Mouse (Mus musculus): Measurements from ENCODE around the gene Ahcyl1. TPM values are rescaled to one million over a fixed set of nuclear protein-coding genes. Genes with fewer than 3 reads are reported as not detected.

The Ahcyl1 gene
- 10.7 TPM for polyA plus RNA-seq (2017; shearing (Covaris generic))

DNA sequence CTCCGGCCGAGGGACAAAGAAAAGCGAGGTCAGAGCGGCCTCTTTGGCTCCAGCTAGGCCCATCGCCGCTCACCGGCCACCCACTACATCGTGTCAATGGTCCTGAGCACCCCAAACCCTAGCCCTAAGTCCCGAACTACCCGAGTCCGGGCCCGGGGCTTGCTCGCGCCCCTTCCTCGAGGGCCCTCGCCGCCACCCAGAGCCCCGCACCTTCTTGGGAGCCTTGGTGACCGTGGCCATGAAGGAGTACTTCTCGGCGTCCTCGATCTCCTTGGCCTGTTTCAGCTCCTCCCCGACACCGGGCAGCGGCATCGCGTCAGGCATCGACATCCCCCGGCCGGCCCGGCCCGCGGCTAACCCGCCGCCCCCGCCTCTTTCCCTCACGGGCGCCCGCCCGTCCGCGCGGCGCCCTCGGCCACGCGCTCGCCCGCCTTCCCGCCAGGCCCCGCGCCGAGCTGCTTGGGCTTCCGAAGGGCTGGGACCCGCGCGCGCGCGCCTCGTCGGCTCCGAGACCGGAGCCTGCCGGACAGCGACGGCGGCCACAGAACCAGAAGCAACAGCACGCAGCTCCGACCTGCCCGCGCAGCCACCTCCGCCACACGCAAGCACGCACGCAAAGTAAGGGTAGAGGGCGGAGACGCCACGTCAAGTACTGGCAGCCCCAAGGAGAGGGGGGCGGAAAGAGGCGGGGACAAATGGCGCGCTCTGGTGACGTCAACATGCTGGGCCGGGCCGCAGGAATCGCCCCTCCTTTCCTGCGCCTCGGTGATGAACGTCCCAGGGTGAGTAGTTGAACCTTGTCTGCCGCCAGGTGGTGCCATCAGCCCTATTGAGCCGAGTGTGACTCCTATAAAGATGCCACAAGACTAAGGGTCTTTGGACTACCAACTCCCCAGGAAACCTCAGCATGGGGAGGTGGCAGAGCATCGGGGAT, at the start of gene Ahcyl1:
Gene Ahcyl1, minus strand, starts transcription at position 613 of the 934 bp plus-strand sequence.

DNA sequence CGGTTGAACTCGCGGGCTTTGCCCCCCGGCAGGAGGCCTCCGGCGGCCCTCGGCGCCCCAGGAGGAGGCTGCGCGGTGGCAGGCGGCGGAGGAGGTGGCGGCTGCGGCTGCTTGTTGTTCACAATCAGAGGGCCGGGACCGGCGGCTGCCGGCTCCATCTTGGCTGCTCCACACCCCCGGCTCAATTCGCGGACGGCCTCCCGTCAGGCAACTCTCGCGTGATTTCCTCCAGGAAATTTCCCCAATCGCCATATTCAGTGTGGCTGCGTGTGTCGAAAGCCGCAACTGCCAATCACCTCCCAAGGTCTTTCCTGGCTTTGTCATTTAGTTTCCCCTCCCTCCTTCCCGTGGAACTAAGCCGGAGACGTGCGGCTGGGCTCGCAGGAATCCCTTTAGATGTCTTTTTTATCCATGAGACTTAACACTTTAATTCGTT, 64.8 kb downstream of the Ahcyl1 start, which contains the start of gene Strip1:
Gene Strip1, minus strand, starts transcription at position 172 of the 436 bp plus-strand sequence.

DNA sequence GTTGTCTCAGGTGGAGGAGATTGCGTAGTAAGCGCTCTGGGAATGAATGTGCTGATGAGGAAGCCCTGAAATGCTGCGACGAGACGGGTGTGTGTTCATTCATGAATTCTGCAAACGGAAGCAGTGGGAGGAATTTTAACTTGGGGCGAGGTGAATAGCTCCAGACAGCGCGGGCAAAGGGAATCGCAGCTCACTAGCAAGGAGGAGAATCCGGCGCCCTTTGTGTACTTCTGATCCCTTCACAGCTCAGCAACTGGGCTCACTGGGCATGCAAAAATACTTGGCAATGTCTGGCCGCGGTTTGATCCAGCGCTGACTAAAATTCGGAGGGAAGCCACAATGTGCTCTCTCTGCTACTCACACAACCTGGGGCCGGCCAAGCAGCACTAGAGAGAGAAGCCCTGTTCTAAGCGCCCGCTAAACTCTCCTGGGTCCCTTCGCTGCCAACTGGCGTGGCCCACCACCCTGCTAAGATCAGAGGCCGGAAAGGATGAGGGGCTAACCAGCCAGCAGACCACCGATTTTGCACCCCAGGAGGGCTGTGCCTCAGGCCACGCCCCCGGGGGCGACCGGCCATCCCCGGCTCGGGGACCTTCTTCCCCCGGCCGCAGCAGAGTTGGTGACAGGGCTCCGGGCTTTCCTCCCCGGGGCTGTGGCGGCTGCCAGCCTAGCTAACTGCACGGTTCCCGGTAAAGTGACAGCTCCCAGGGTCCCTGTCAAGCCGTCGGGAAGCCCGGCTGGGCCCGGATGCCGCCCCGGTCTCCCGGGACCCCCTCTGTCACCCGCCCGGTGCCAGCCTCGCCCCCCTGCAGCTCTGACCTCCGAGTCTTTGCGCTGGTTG, 65.5 kb downstream of the Ahcyl1 start, which contains the start of gene Gm10961:
Gene Gm10961, plus strand, starts transcription at position 641 of the 841 bp plus-strand sequence.

Other genes with a start within 250 kb of the Ahcyl1 start
- gene Kcnc4, start 237.0 kb downstream of the Ahcyl1 start, polyA plus RNA-seq (2017; shearing (Covaris generic)) = not detected
- gene Slc6a17, start 178.5 kb downstream of the Ahcyl1 start, polyA plus RNA-seq (2017; shearing (Covaris generic)) = not detected
- not detected for gene Ubl4b, start 141.5 kb downstream of the Ahcyl1 start, polyA plus RNA-seq (2017; shearing (Covaris generic))
- not detected for gene Alx3, start 101.5 kb downstream of the Ahcyl1 start, polyA plus RNA-seq (2017; shearing (Covaris generic))
- not detected for gene Gm10961, start 65.2 kb downstream of the Ahcyl1 start, polyA plus RNA-seq (2017; shearing (Covaris generic))
- 47.9 TPM for gene Strip1, start 64.9 kb downstream of the Ahcyl1 start, polyA plus RNA-seq (2017; shearing (Covaris generic))
- 22.6 TPM for gene Csf1, start 63.9 kb upstream of the Ahcyl1 start, polyA plus RNA-seq (2017; shearing (Covaris generic))
- not detected for gene Eps8l3, start 180.7 kb upstream of the Ahcyl1 start, polyA plus RNA-seq (2017; shearing (Covaris generic))
- 1.4 TPM for gene Gstm5, start 199.3 kb upstream of the Ahcyl1 start, polyA plus RNA-seq (2017; shearing (Covaris generic))
- 1.2 TPM for gene Gstm7, start 235.3 kb upstream of the Ahcyl1 start, polyA plus RNA-seq (2017; shearing (Covaris generic))
- not detected for gene Gstm6, start 247.2 kb upstream of the Ahcyl1 start, polyA plus RNA-seq (2017; shearing (Covaris generic))